Mouse (Mus musculus) forebrain, embryonic 10.5 days (tissue): ENCODE measurements around the gene Trip4. TPM values are rescaled to one million over a fixed set of nuclear protein-coding genes. Genes with fewer than 3 reads are reported as not detected.
A peak's percentile ranks its signal among the peaks of the same experiment; 100 is the strongest.

Experiments
- DNase-seq: peaks from one replicate; pipeline ENCODE4 v3.0.0-alpha.2; 2017; ENCODE audit warnings: low spot score; ENCODE audit errors: extremely low spot score
- H3K27ac ChIP-seq: fragments of 300-500 bp; sonication (generic); 2 replicates; pipeline ENCODE4 v1.5.1; 2016; ENCODE audit warnings: mild to moderate bottlenecking
- H3K27me3 ChIP-seq: fragments of 300-500 bp; sonication (generic); 2 replicates; pipeline ENCODE4 v1.6.1; 2016; ENCODE audit warnings: mild to moderate bottlenecking; ENCODE audit not compliant: poor library complexity, severe bottlenecking
- H3K36me3 ChIP-seq: fragments of 300-500 bp; sonication (generic); replicated peaks from 2 replicates; pipeline ENCODE4 v1.6.1; 2016; ENCODE audit warnings: mild to moderate bottlenecking, moderate library complexity
- H3K4me1 ChIP-seq: fragments of 300-500 bp; sonication (generic); 2 replicates; pipeline ENCODE4 v1.6.1; 2016
- H3K4me3 ChIP-seq: fragments of 300-500 bp; sonication (generic); 2 replicates; pipeline ENCODE4 v1.5.1; 2016; ENCODE audit warnings: mild to moderate bottlenecking, moderate library complexity
- H3K9me3 ChIP-seq: fragments of 300-500 bp; sonication (generic); 2 replicates; pipeline ENCODE4 v1.6.1; 2016; ENCODE audit warnings: mild to moderate bottlenecking, moderate library complexity
- WGBS: fragments of 180-500 bp; shearing (Covaris S2); methylation state at CpG from one replicate; pipeline ENCODE4 v1.1.7; 2016; 5-methylcytosine and 5-hydroxymethylcytosine counted together
- polyA plus RNA-seq: library from polyadenylated mRNA; unstranded; fragments of >200 nt; fragmentation: Nextera tagmentation; extraction: Ambion mirVana; gene quantifications from 2 replicates; pipeline ENCODE4 v1.2.1, GENCODE M21; 2016

Gene Trip4
- polyA plus RNA-seq, 1 experiment from 2014 or later, result 32.5 TPM

- DNase-seq, result no peak
- Histone ChIP-seq H3K36me3 (peaks cover 50% of the 10 kb centered on the region), H3K9me3 (peaks cover 8% of the 10 kb centered on the region), H3K4me3 (no peak overlapping the region), H3K27me3 (no peaks in the 10 kb centered on the region), H3K27ac (no peak overlapping the region), H3K4me1 (peaks cover under 1% of the 10 kb centered on the region; the same call in 1 of the 2 replicates)
- WGBS, result 81% methylated on average over 2 of the region's 2 CpGs
Measured at GRCm38 (mm10) chr9:65812841-65813240, 95.8 kb downstream of the Trip4 start.

- WGBS, result 94% methylated on average over 1 of the region's 1 CpGs
- Histone ChIP-seq H3K27me3 (no peaks in the 10 kb centered on the region), H3K36me3 (peaks cover 40% of the 10 kb centered on the region)
Measured at GRCm38 (mm10) chr9:65811784-65812183, 96.8 kb downstream of the Trip4 start.

GRCm38 (mm10) chr9:65807818-65808217 is 100.8 kb downstream of the Trip4 start:
- no peak for DNase-seq
- H3K27ac ChIP-seq, result no peak overlapping the region
- H3K27me3 ChIP-seq, result no peaks in the 10 kb centered on the region
- H3K4me1 ChIP-seq, result peaks cover 7% of the 10 kb centered on the region; the same call in 1 of the 2 replicates
- no peak overlapping the region for H3K4me3 ChIP-seq
- 73% methylated on average over 1 of the region's 1 CpGs for WGBS
- H3K36me3 ChIP-seq, result peaks cover 10% of the 10 kb centered on the region; the same call in 1 of the 2 replicates
- no peaks in the 10 kb centered on the region for H3K9me3 ChIP-seq

More at GRCm38 (mm10) chr9:65811784-65812183, 96.8 kb downstream of the Trip4 start:
- Histone ChIP-seq H3K4me3 (no peak overlapping the region), H3K9me3 (peaks cover 8% of the 10 kb centered on the region), H3K4me1 (peaks cover 7% of the 10 kb centered on the region; the same call in 1 of the 2 replicates), H3K27ac (no peak overlapping the region)
- DNase-seq, result no peak

- Histone ChIP-seq H3K36me3 (peaks cover 10% of the 10 kb centered on the region; the same call in 1 of the 2 replicates), H3K4me3 (no peak overlapping the region), H3K27me3 (no peaks in the 10 kb centered on the region), H3K4me1 (peaks cover 7% of the 10 kb centered on the region; the same call in 1 of the 2 replicates), H3K9me3 (no peaks in the 10 kb centered on the region), H3K27ac (no peak overlapping the region)
- 69% methylated on average over 5 of the region's 5 CpGs for WGBS
- DNase-seq, result no peak
Measured at GRCm38 (mm10) chr9:65807251-65807650, 101.3 kb downstream of the Trip4 start.

- H3K4me3 ChIP-seq, result no peak overlapping the region
- peaks cover 10% of the 10 kb centered on the region for H3K36me3 ChIP-seq
- H3K4me1 ChIP-seq, result peaks cover 14% of the 10 kb centered on the region
- no peaks in the 10 kb centered on the region for H3K9me3 ChIP-seq
- no peaks in the 10 kb centered on the region for H3K27me3 ChIP-seq
- no peak overlapping the region for H3K27ac ChIP-seq
- no peak for DNase-seq
- 79% methylated on average over 4 of the region's 4 CpGs for WGBS
Measured at GRCm38 (mm10) chr9:65799770-65800169, 108.8 kb downstream of the Trip4 start.

- Histone ChIP-seq H3K9me3 (no peaks in the 10 kb centered on the region), H3K27me3 (no peaks in the 10 kb centered on the region), H3K27ac (no peak overlapping the region), H3K4me1 (peaks cover 40% of the 10 kb centered on the region), H3K4me3 (no peak overlapping the region), H3K36me3 (peaks cover 36% of the 10 kb centered on the region)
- WGBS, result 89% methylated on average over 2 of the region's 2 CpGs
- no peak for DNase-seq
Measured at GRCm38 (mm10) chr9:65795651-65796050, 112.9 kb downstream of the Trip4 start.

- WGBS, result 64% methylated on average over 7 of the region's 7 CpGs
- no peak overlapping the region for H3K4me3 ChIP-seq
- H3K36me3 ChIP-seq, result peaks cover 47% of the 10 kb centered on the region
- peak overlapping the region; percentile 3; the same call in 1 of the 2 replicates for H3K27ac ChIP-seq
- no peaks in the 10 kb centered on the region for H3K27me3 ChIP-seq
- peaks cover 45% of the 10 kb centered on the region for H3K4me1 ChIP-seq
- DNase-seq, result no peak
- H3K9me3 ChIP-seq, result no peaks in the 10 kb centered on the region
Measured at GRCm38 (mm10) chr9:65794313-65794712, 114.3 kb downstream of the Trip4 start.

GRCm38 (mm10) chr9:65793506-65793905 is 115.1 kb downstream of the Trip4 start:
- no peaks in the 10 kb centered on the region for H3K27me3 ChIP-seq
- H3K4me1 ChIP-seq, result peaks cover 45% of the 10 kb centered on the region
- DNase-seq, result no peak
- no peak overlapping the region for H3K27ac ChIP-seq
- peaks cover 55% of the 10 kb centered on the region for H3K36me3 ChIP-seq
- H3K4me3 ChIP-seq, result no peak overlapping the region
- 97% methylated on average over 3 of the region's 3 CpGs for WGBS
- H3K9me3 ChIP-seq, result no peaks in the 10 kb centered on the region

GRCm38 (mm10) chr9:65793086-65793485 is 115.5 kb downstream of the Trip4 start:
- WGBS, result 84% methylated on average over 3 of the region's 3 CpGs
- H3K4me1 ChIP-seq, result peaks cover 49% of the 10 kb centered on the region
- H3K36me3 ChIP-seq, result peaks cover 58% of the 10 kb centered on the region

GRCm38 (mm10) chr9:65791846-65792245 is 116.7 kb downstream of the Trip4 start:
- no peaks in the 10 kb centered on the region for H3K27me3 ChIP-seq
- H3K4me1 ChIP-seq, result peaks cover 59% of the 10 kb centered on the region
- H3K27ac ChIP-seq, result no peak overlapping the region
- H3K4me3 ChIP-seq, result no peak overlapping the region
- no peak for DNase-seq
- no peaks in the 10 kb centered on the region for H3K9me3 ChIP-seq
- peaks cover 65% of the 10 kb centered on the region for H3K36me3 ChIP-seq

More at GRCm38 (mm10) chr9:65793086-65793485, 115.5 kb downstream of the Trip4 start:
- no peaks in the 10 kb centered on the region for H3K27me3 ChIP-seq
- no peak for DNase-seq
- no peak overlapping the region for H3K27ac ChIP-seq
- H3K4me3 ChIP-seq, result no peak overlapping the region
- H3K9me3 ChIP-seq, result no peaks in the 10 kb centered on the region

GRCm38 (mm10) chr9:65791106-65791505 is 117.5 kb downstream of the Trip4 start:
- no peak for DNase-seq
- no peak overlapping the region for H3K4me3 ChIP-seq
- no peaks in the 10 kb centered on the region for H3K27me3 ChIP-seq
- peaks cover 65% of the 10 kb centered on the region for H3K36me3 ChIP-seq
- H3K27ac ChIP-seq, result no peak overlapping the region
- 87% methylated on average over 4 of the region's 4 CpGs for WGBS
- H3K9me3 ChIP-seq, result no peaks in the 10 kb centered on the region
- peaks cover 61% of the 10 kb centered on the region for H3K4me1 ChIP-seq

GRCm38 (mm10) chr9:65789788-65790187 is 118.8 kb downstream of the Trip4 start:
- Histone ChIP-seq H3K4me3 (no peak overlapping the region), H3K36me3 (peaks cover 57% of the 10 kb centered on the region), H3K27me3 (no peaks in the 10 kb centered on the region), H3K27ac (no peak overlapping the region), H3K9me3 (no peaks in the 10 kb centered on the region), H3K4me1 (peaks cover 55% of the 10 kb centered on the region)
- no peak for DNase-seq
- WGBS, result 94% methylated on average over 3 of the region's 3 CpGs

- WGBS, result 92% methylated on average over 4 of the region's 4 CpGs
- H3K27ac ChIP-seq, result no peak overlapping the region
- peaks cover 50% of the 10 kb centered on the region for H3K4me1 ChIP-seq
- H3K4me3 ChIP-seq, result no peak overlapping the region
- H3K27me3 ChIP-seq, result no peaks in the 10 kb centered on the region
- DNase-seq, result no peak
- peaks cover 45% of the 10 kb centered on the region for H3K36me3 ChIP-seq
- no peaks in the 10 kb centered on the region for H3K9me3 ChIP-seq
Measured at GRCm38 (mm10) chr9:65788556-65788955, 120.0 kb downstream of the Trip4 start.
